Mouse (Mus musculus) lung, postnatal 4 days (tissue): ENCODE data around the gene Clint1.

Experiments used
- DNase-seq, 2 experiments: peaks; one replicate each; pipeline ENCODE4 v3.0.0; 2021

The Clint1 gene

GRCm38 (mm10) chr11:45851516-45852123 lies at the start of gene Clint1:
Gene Clint1, plus strand, starts transcription at chr11:45852051.
- peak; percentile 87 to 90 for DNase-seq

DNA sequence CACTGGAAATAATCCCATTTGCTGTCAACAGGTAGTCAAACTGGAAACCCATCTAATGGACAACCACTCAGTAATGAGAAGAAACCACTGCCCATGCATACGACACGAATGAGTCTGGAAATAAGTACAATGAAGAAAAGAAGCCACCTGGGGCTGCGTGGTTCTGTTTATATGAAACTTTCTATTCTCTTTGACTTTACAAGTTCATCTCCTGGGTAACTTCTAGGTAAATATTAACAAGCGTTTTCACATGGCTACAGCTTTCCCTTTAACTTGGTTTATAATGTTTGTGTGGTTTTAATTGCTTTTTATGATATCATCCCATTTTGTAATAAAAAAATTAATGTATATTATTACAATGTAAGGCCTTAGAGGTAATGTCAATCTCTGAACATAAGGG lies 47.8 kb upstream of the Clint1 start:
- DNase-seq, result no peak

GRCm38 (mm10) chr11:45805312-45805772 lies 46.5 kb upstream of the Clint1 start:
- DNase-seq, result no peak

GRCm38 (mm10) chr11:45805810-45806209 lies 46.0 kb upstream of the Clint1 start:
- DNase-seq, result no peak

DNA sequence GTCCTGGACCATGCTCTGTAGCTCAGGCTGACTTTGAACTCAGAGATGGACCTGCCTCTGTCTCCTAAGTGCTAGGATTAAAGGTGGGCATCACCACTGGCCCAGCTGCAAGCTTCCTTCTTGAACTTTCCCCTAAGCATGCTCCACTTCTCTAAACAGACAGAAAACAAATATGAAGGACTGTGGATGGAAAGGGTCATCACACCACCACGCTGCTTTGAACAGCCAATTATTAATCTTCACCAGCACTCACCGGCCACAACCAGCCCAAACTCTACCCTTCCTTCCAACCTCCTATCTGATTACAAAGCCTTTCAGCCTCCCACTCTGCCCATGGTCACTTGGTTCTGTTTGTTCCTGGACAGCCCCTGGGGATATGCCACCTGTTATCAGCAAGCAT lies 45.6 kb upstream of the Clint1 start:
- no peak for DNase-seq

GRCm38 (mm10) chr11:45806809-45807208 lies 45.0 kb upstream of the Clint1 start:
- no peak for DNase-seq

DNA sequence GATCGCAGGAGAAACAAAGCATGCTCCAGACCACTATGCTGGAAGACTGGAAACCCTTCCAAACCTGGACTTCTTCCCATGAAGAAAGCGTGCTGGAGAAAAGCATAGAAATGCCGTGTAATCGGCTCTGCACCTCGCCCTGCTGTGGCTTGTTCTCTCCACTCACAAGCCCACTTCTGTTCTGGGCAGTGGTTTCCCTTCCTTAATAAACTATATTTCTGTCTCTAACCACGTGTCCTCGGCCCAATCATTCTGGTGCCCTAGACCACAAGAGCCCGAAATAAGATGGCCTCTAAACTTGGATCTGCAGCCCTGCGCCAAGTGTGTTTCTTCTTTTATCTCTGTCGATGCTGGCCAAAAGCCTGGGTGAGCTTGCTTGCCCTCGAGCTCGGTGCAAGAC lies 44.0 kb upstream of the Clint1 start:
- DNase-seq, result no peak

- no peak for DNase-seq
Observed at GRCm38 (mm10) chr11:45809424-45809823, 42.4 kb upstream of the Clint1 start.

GRCm38 (mm10) chr11:45810056-45810455 lies 41.8 kb upstream of the Clint1 start:
- no peak for DNase-seq

DNA sequence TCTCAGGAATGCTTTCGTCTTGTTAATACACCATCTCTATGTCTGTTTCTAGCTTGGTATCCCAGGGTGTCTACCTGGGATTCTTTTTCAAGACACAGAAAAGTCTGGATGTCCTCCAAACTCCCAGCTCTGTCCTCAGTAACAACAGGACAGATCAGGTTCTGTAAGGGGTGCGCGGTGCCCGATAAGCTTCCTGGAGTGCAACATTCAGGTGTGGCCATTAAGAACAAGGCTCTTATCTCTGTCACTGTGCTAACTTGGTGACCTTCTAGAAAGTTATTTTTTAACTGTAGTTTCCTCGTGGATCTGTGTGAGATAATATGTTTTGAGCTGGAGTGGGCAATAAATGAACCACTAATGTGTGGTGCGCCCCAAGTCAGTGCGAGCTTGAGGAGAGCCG lies 41.0 kb upstream of the Clint1 start:
- no peak for DNase-seq

DNA sequence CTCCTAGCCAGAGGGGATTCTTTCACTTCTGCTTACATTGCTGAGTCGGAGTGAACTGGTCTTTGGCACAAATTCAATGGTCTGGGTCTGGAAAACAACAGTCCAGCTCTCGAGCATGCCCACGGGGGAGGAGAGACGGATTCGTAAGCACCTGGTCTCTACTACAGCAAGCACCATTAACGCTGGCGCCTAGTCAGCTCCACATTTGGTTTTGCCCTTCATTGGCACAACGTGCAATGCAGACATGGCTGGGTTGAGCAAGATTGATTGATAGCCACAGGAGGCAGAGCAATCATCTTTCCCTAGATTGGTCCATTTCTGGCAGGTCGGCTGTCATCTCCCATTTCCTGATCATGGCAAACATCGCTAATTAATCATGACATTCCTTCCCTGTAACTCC lies 36.2 kb upstream of the Clint1 start:
- DNase-seq, result no peak

- DNase-seq, result no peak
Observed at GRCm38 (mm10) chr11:45816712-45817111, 35.1 kb upstream of the Clint1 start.

DNA sequence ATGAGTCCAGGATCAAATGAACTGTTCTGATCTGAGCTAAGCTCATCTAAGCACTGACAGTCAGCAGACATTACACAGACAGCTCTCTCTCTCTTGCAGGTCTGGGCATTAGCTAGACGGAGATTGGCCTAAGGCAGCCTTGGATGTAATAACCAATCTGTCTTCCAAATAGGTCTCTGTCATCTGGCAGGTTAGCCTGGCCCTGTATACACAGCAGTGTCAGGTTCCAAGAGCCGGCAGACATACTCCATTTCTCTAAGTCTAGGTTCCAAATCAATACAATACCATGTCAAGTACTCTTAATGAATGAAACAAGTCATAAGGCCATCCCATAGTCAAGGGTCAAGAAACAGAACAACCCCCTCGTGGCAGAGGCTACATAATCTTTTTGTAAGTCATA lies 33.9 kb upstream of the Clint1 start:
- DNase-seq, result no peak

DNA sequence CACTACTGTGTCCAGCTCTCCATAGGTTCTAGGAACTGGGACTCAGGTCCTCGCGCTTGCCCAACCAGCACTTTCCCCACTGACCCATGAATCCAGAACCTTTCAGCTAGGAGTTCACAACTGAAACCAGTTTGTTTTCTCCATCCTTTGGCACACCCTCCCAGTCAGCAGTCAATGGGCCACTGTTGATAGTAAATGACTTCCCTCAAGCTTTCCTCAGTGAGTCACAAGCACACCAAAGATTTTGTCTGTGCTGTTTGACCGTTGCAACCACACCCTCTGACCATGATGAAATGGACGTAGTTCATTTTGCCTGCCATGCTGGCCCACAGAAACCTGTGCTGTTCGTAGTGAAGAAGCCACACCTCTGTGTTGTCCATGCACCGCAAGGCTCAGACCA lies 30.9 kb upstream of the Clint1 start:
- DNase-seq, result no peak

DNA sequence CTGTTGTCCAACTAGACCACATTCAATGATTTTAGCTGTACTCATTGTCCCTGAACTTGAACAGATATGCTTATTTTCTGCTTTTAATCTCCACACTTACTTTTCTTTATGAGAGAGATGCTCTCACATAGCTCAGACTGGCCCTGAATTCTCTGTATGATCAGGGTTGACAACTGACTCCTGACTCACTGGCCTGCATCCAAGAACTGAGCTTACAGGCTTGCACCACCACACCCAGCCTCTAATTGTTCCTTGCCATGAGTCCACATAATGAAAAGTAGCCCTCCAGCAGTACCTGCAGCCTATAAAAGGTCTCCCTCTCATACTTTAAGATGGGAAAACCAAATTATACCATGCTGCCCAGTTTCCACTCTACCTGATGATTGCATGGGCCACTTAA lies 21.7 kb upstream of the Clint1 start:
- no peak for DNase-seq

GRCm38 (mm10) chr11:45830743-45831310 lies 21.0 kb upstream of the Clint1 start:
- peak; percentile 15 to 30 for DNase-seq

- no peak for DNase-seq
Observed at GRCm38 (mm10) chr11:45831476-45832143, 20.2 kb upstream of the Clint1 start.

DNA sequence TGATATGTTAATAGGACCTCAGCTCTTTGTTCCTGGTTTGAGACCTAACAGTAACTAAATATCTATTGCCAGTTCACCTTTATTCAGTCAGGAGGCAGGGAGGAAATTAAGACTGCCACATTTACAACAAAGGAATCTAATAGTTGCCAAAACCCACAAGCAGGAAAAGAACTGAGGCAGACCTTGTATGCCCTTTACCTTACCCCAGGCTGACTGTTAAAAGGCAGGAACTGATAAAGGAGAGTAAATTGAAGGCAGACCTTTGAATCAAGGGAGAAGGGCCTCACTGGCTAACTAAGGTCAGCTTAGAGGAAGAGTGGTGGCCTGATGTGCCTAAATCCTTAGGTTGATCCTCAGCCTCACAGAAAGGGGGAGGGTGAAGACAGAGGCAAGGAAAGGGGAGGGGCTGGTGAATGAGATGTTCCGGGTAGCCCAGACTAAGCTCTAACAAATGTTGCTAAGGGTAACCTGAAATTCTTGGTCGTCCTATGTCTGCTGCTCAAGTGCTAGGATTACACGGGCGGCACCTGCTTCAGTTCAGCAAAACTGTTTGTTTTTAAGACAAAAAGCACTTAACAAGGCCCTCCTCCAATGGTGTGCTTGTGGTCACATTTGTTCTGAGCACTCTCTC lies 16.1 kb upstream of the Clint1 start:
- DNase-seq, result no peak

DNA sequence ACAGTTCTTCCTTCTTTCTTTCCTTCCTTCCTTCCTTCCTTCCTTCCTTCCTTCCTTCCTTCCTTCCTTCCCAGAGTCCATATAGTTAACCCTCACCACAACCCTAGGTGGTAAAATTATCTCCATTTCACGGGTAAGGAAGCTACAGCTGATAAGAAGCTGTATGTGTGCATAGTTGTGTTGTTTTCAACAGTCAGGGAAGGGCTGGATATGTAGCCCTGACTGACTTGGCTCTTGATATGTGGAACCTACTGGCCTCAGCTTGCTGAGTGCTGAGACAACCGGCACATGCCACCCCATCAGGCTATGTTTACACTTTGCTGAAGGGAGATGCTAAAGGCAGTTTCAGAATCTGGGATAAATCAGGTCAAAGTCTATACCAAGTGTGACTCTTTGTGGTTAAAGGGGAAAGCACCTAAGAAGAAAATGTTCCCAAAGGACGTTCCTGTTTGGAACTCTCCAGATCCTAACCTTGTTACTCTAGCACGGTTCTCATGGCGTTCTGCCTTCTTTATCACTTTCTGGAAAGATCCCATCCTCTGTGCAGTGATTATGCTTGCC lies 14.5 kb upstream of the Clint1 start:
- no peak for DNase-seq

GRCm38 (mm10) chr11:45838450-45838849 lies 13.4 kb upstream of the Clint1 start:
- no peak for DNase-seq

GRCm38 (mm10) chr11:45840332-45840731 lies 11.5 kb upstream of the Clint1 start:
- no peak for DNase-seq

DNA sequence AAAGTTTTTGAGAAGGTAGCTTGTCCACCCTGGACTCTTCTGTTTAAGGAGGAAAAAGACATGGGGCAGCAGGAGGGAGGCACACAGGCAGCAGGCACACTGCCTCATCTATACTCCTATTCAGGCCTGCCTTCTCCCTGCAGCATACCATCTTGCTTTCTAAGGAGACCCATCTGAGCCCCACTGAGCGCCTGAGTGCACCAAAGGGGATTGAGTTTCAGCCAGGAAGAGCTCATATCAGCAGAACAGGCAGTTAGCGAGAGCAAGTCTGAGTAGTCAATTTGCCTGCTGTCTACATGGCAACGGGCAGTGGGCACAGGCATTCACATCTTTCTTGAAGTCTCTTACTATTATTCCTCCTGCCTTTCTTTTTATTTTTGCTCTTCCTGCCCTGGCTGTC lies 5.8 kb upstream of the Clint1 start:
- DNase-seq, result no peak

- no peak for DNase-seq
Observed at GRCm38 (mm10) chr11:45847548-45847947, 4.3 kb upstream of the Clint1 start.

GRCm38 (mm10) chr11:45848253-45848652 lies 3.6 kb upstream of the Clint1 start:
- no peak for DNase-seq
